Mouse (Mus musculus): ENCODE results near the gene Smyd4. TPM values are rescaled to one million over a fixed set of nuclear protein-coding genes. Genes with fewer than 3 reads are reported as not detected.
A peak's percentile ranks its signal among the peaks of the same experiment; 100 is the strongest.

Gene Smyd4
- polyA plus RNA-seq, 1 experiment from 2014 or later: 12.8 TPM

DNA sequence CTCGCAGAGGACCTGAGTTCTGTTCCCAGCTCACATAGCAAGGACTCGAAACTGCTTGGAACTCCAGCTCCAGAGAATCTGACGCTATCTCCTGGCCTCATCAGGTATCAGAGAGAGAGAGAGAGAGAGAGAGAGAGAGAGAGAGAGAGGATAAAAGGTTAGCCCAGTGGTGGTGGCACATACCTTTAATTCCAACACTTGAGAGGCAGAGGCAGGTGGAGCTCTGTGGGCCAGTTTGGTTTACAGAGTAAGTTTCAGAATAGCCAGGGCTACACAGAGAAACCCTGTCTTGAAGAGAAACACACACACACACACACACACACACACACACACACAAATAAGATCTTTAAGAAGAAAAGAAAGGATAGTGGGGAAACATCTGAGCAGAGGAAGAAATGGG lies 74.9 kb downstream of the Smyd4 start:
- no peak overlapping the region for H3K4me2 ChIP-seq
- WGBS: 92% methylated on average over 3 of the region's 3 CpGs
- no peak for ATAC-seq (ENCODE audit: low read depth)

DNA sequence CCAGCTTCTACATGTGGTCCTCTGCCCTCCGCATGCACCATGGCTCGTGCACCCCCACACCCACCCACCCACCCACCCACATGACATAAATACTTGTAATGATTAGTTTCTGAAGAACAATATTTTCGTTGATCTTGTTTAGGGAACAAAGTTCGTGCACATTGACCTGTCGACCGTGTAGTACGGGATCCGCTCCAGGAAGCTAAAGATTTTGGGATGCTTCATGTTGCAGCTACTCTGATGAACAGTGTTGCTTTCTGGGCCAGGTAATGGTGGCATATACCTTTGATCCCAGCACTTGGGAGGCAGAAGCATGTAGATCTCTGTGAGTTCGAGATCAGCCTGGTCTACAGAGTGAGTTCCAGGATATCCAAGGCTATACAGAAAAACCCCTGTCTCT lies 75.8 kb downstream of the Smyd4 start:
- no peak for ATAC-seq (ENCODE audit: low read depth)
- Histone ChIP-seq H3K27ac (replicated peaks) (no peak overlapping the region), H3K4me3 (no peak overlapping the region), H3K36me3 (no peaks in the 10 kb centered on the region), H3K4me2 (no peak overlapping the region), H3K9ac (no peak overlapping the region), H3K27me3 (no peaks in the 10 kb centered on the region), H3K4me1 (replicated peaks) (no peaks in the 10 kb centered on the region), H3K9me3 (no peaks in the 10 kb centered on the region)
- 92% methylated on average over 9 of the region's 9 CpGs for WGBS

More for the DNA sequence above, 74.9 kb downstream of the Smyd4 start:
- no peaks in the 10 kb centered on the region for H3K27me3 ChIP-seq
- H3K9me3 ChIP-seq: no peaks in the 10 kb centered on the region
- H3K4me3 ChIP-seq: no peak overlapping the region
- no peak overlapping the region for H3K27ac ChIP-seq (replicated peaks)
- no peaks in the 10 kb centered on the region for H3K36me3 ChIP-seq
- no peaks in the 10 kb centered on the region for H3K4me1 ChIP-seq (replicated peaks)
- no peak overlapping the region for H3K9ac ChIP-seq

DNA sequence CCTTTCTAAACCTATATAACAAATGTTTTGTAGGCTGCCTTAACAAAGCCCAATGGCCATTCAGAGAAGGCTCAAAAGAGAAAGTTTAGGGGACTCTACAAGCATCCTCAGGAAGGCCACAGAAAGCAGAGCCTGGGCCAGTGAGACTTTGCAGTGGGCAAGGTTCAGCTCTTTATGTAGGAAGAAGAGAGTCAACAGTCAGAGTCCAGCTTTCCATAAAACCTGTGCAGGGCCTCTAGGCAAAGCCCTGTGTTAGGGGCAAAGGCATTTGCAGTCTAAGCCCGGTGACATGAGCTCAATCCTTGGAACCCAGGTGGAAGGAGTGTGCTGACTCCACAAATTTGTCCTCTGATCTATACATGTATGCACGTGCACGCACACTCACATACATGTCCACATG lies 76.2 kb downstream of the Smyd4 start:
- WGBS: 91% methylated on average over 3 of the region's 3 CpGs
- Histone ChIP-seq H3K36me3 (no peaks in the 10 kb centered on the region), H3K9me3 (no peaks in the 10 kb centered on the region), H3K27ac (replicated peaks) (no peak overlapping the region), H3K4me3 (no peak overlapping the region), H3K4me1 (replicated peaks) (no peaks in the 10 kb centered on the region), H3K27me3 (no peaks in the 10 kb centered on the region), H3K9ac (no peak overlapping the region), H3K4me2 (no peak overlapping the region)
- ATAC-seq (ENCODE audit: low read depth): no peak

DNA sequence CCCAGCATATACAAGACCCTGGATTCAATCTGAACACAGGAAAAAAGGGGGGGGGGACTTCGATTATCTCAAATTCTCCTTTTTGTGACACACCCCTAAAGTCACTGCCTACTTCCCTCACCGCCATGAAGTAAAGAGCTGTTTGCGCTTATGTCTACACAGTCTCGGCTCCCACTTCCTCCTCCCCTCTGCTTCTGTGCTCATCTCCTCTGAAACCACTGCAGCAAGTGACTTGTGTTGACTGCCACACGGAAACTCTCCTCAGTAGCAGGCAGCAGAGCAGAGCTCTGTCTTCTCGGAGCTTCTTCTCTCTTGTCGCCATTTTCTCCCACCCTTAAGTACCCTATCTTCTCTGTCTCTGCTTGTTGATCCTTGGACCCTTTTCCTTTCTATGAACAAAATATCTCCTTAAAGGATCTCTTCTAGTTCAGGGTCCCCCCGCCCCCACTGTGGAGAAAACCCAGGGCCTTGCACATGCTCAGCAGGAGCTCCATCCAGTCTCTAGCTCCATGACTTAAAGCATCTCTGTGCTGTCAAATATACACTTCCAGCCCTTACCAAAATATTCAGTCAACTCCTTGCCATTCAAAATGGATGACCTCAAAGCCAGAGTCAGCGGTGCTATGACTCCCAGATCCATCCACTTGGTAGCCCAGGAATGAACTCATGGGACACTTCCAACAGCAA lies 80.9 kb downstream of the Smyd4 start:
- Histone ChIP-seq H3K27me3 (no peaks in the 10 kb centered on the region), H3K4me1 (replicated peaks) (peaks cover 8% of the 10 kb centered on the region), H3K4me2 (no peak overlapping the region), H3K9ac (no peak overlapping the region), H3K36me3 (no peaks in the 10 kb centered on the region), H3K4me3 (no peak overlapping the region), H3K9me3 (peaks cover 1% of the 10 kb centered on the region; the same call in 1 of the 2 replicates), H3K27ac (replicated peaks) (no peak overlapping the region)
- no peak for ATAC-seq (ENCODE audit: low read depth)
- WGBS: 84% methylated on average over 9 of the region's 9 CpGs

DNA sequence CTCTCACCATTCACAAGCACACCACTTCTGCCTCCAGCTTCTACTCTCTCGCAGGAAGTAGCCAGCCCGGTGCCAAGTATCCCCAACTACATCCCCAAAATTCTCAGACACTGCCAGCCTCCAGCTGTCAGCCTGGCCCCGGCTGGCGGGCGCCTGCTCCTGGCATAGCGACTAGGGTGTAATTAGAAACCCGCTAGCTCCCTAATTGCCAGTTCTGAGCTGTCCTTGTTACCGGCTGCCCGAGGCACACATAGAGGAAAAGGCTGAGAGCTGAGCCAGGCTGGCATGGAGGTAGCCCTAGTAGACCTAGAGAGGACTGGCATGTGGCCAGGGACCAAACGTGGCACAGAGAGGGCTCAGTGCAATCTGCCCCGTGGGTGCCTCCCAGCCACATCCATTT lies 83.1 kb downstream of the Smyd4 start:
- Histone ChIP-seq H3K36me3 (no peaks in the 10 kb centered on the region), H3K4me3 (no peak overlapping the region), H3K27me3 (no peaks in the 10 kb centered on the region), H3K9ac (no peak overlapping the region), H3K9me3 (peaks cover 4% of the 10 kb centered on the region; the same call in 1 of the 2 replicates), H3K4me2 (no peak overlapping the region), H3K27ac (replicated peaks) (no peak overlapping the region), H3K4me1 (replicated peaks) (peaks cover 8% of the 10 kb centered on the region)
- WGBS: 59% methylated on average over 11 of the region's 11 CpGs
- peak; percentile 77 for ATAC-seq (ENCODE audit: low read depth)

DNA sequence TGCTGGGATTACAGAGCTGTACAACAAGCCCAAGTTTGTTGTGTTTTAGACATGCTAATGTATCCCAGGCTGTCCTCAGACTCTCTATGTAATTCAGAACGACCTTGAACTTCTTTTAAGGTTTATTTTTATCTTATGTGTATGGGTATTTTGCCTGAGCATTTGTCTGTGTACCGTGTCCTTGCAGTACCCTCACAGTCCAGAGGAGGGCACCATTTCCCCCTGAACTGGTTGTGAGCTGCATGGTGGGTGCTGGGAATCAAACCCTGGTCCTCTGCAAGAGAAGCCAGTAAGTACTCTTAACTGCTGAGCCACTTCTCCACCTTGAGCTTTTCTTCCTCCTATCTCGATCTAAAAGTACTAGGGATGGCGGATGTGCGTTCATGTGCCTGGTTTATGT lies 85.9 kb downstream of the Smyd4 start:
- no peak overlapping the region for H3K9ac ChIP-seq
- whole genome bisulfite sequencing: 89% methylated on average over 5 of the region's 5 CpGs
- H3K4me2 ChIP-seq: no peak overlapping the region
- no peak overlapping the region for H3K4me3 ChIP-seq
- no peak for ATAC-seq (ENCODE audit: low read depth)
- H3K27ac ChIP-seq (replicated peaks): no peak overlapping the region
- peaks cover 8% of the 10 kb centered on the region for H3K4me1 ChIP-seq (replicated peaks)
- no peaks in the 10 kb centered on the region for H3K27me3 ChIP-seq
- no peaks in the 10 kb centered on the region for H3K36me3 ChIP-seq
- peaks cover 4% of the 10 kb centered on the region; the same call in 1 of the 2 replicates for H3K9me3 ChIP-seq

DNA sequence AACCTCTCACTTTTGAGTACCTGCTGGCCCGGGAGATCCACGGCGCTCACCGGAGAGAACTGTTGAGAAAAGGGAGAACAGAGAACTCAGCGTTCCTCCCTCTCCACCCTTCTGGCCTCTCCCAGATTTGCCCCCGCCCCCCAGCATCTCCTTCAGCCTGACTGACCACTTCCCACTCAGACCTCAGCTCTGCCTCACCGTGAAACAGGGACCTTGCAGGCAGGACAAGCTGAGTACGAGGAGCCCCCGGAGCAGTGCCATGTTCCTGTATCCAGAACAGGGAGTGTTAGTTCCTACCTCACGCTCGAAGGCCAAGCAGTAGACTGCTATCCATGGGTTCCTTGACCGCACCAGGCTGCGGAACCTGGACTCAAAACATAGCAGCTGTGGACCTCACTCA lies 90.0 kb downstream of the Smyd4 start:
- H3K27ac ChIP-seq (replicated peaks): no peak overlapping the region
- H3K27me3 ChIP-seq: no peaks in the 10 kb centered on the region
- no peaks in the 10 kb centered on the region for H3K4me1 ChIP-seq (replicated peaks)
- H3K4me3 ChIP-seq: no peak overlapping the region
- peaks cover 4% of the 10 kb centered on the region; the same call in 1 of the 2 replicates for H3K9me3 ChIP-seq
- H3K4me2 ChIP-seq: no peak overlapping the region
- no peak overlapping the region for H3K9ac ChIP-seq
- no peak for ATAC-seq (ENCODE audit: low read depth)
- WGBS: 86% methylated on average over 13 of the region's 13 CpGs
- peaks cover 31% of the 10 kb centered on the region for H3K36me3 ChIP-seq

DNA sequence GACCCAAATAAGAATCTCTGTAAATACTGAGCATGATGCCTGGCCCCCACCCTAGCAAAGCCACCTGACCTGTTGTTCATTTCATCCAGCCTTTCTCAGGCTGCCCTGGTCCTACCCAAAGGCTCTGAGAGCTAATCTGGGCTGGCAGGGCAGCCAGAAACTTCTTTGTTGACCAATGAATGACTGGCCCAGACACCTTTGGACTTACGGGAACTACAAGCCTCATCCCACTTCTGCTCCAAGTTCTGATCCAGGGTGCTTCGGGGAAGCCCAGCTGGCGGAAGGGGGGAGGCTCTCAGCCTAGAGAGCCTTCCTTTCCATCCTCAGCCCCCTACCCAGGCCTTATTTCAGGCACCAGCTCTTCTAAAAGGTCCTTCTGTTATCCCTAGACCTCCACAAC lies 90.6 kb downstream of the Smyd4 start:
- WGBS: 95% methylated on average over 3 of the region's 3 CpGs
- Histone ChIP-seq H3K27ac (replicated peaks) (no peak overlapping the region), H3K27me3 (no peaks in the 10 kb centered on the region), H3K36me3 (peaks cover 36% of the 10 kb centered on the region), H3K4me2 (no peak overlapping the region), H3K4me3 (no peak overlapping the region), H3K9me3 (peaks cover 4% of the 10 kb centered on the region; the same call in 1 of the 2 replicates), H3K9ac (no peak overlapping the region), H3K4me1 (replicated peaks) (no peaks in the 10 kb centered on the region)
- ATAC-seq (ENCODE audit: low read depth): no peak

DNA sequence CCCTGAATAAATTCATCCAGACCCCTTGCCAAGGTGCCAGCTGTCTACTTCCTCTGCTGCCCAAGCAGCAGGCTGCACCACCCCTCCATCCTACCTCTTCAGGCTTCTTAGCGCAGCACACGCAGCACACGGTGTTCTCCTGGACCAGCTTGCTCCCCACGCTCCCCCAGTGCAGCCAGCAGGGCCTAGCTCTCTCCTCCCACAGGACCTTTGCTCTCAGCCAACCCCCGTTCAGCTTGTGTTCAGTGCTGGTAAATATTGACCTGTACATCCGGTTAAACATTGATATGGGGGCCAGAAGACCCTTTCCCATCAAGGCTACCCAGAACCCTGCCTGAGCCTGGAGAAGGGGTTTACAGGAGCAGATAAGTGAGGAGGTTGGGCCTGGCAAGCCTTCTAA lies 91.1 kb downstream of the Smyd4 start, which contains the start of gene Serpinf2:
Serpinf2 (minus strand) TSS at position 229 of the 400 bp plus-strand sequence.
- Histone ChIP-seq H3K4me2 (no peak within 1 kb of the TSS), H3K9me3 (peaks cover 1% of the 10 kb centered on the region; the same call in 1 of the 2 replicates), H3K36me3 (peaks cover 40% of the 10 kb centered on the region), H3K4me3 (no peak within 1 kb of the TSS), H3K27ac (replicated peaks) (no peak within 1 kb of the TSS), H3K9ac (no peak within 1 kb of the TSS), H3K4me1 (replicated peaks) (no peaks in the 10 kb centered on the region), H3K27me3 (no peaks in the 10 kb centered on the region)
- 92% methylated on average over 6 of the region's 6 CpGs for WGBS
- ATAC-seq (ENCODE audit: low read depth): no peak

DNA sequence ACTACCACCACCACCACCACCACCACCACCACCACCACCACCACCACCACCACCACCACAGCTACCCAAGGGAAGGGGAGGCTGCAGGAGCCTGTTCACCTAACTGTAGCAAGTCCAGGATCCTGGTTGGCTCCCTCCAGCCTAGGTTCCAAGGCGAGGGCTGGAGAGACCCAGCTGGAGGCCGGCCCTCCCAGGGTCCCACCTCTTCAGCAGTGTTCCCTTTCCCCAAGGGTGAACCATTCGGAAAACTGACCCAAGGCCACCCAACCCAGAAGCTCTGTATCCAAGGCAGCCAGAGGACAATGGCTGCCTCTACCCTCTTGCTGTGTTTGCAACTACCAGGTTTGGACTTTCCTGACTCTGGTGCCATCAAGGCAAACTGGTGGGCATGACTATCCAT lies 91.7 kb downstream of the Smyd4 start:
- H3K36me3 ChIP-seq: peaks cover 44% of the 10 kb centered on the region
- H3K9ac ChIP-seq: no peak overlapping the region
- no peak overlapping the region for H3K4me2 ChIP-seq
- H3K9me3 ChIP-seq: no peaks in the 10 kb centered on the region
- no peak for ATAC-seq (ENCODE audit: low read depth)
- H3K4me1 ChIP-seq (replicated peaks): no peaks in the 10 kb centered on the region
- H3K27me3 ChIP-seq: no peaks in the 10 kb centered on the region
- no peak overlapping the region for H3K27ac ChIP-seq (replicated peaks)
- 89% methylated on average over 3 of the region's 3 CpGs for WGBS
- no peak overlapping the region for H3K4me3 ChIP-seq

DNA sequence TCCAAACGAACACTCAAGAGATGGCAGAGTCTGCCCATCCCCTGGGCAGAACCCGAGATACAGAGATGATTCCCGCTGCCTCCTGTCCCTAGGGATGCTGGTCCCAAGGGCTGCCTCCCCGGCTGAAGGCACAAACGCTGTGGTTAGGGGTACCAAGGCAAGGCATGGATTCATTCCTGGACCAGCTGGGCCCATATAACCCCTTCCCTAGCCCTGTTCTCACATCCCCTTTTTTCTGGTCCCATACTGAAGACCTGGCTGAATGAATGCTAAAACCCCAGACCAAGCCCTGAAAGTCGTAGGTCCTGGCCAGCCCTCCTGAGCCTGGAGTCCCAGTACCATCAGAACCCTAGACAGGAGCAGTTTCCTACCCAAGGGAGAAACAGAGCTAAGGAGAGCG lies 92.8 kb downstream of the Smyd4 start:
- Histone ChIP-seq H3K4me2 (no peak overlapping the region), H3K27me3 (no peaks in the 10 kb centered on the region), H3K27ac (replicated peaks) (no peak overlapping the region), H3K4me3 (no peak overlapping the region), H3K4me1 (replicated peaks) (no peaks in the 10 kb centered on the region), H3K9ac (0 out of 2 replicates have a peak overlapping the region, but pooled peaks have one; percentile 5), H3K9me3 (no peaks in the 10 kb centered on the region), H3K36me3 (peaks cover 54% of the 10 kb centered on the region)
- 72% methylated on average over 7 of the region's 7 CpGs for WGBS
- no peak for ATAC-seq (ENCODE audit: low read depth)

DNA sequence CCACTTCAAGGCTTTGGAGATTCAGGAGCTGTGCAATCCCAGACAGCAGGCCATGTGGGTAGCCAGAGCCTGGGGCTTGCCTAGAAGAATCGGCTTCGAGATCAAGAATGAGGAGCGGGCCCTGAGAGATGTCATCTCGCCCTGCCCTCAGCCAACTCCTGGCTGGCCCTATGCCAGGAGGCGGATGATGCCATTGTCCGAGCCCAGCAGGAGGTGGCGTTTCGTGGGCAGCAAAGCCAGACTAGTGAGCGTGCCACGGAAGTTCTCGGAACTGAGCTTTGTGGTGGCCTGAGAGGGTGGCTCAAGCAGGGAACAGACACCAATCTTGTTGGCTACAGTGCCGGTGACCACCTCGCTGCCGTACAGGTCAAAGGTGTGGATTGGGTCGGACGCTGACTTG lies 93.4 kb downstream of the Smyd4 start:
- no peak overlapping the region for H3K4me2 ChIP-seq
- no peak for ATAC-seq (ENCODE audit: low read depth)
- H3K27me3 ChIP-seq: no peaks in the 10 kb centered on the region
- no peak overlapping the region for H3K4me3 ChIP-seq
- 79% methylated on average over 16 of the region's 16 CpGs for WGBS
- no peaks in the 10 kb centered on the region for H3K4me1 ChIP-seq (replicated peaks)
- no peaks in the 10 kb centered on the region for H3K9me3 ChIP-seq
- peaks cover 60% of the 10 kb centered on the region for H3K36me3 ChIP-seq
- H3K27ac ChIP-seq (replicated peaks): no peak overlapping the region
- 0 out of 2 replicates have a peak overlapping the region, but pooled peaks have one; percentile 5 for H3K9ac ChIP-seq

DNA sequence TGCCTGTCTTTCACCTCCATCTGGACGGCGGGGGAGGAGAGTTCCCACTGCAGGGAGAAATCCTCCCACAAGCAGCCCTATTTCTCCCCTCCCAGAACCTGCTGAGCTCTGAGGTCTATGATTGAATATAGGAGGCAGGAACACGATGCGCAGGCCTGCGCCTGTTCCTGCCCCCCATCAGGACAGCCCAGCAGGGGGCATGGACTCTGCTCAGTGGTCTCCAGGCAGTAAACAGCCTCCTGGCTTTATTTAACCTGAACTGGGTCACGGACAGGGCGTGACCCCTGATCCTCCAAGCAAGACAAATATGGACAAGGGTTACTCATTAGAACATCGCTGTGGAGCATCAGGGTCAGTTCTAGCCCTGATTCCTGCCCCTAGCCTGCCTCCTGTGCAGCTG lies 95.5 kb downstream of the Smyd4 start:
- whole genome bisulfite sequencing: 24% methylated on average over 8 of the region's 8 CpGs
- H3K9ac ChIP-seq: 0 out of 2 replicates have a peak overlapping the region, but pooled peaks have one; percentile 31
- no peaks in the 10 kb centered on the region for H3K4me1 ChIP-seq (replicated peaks)
- H3K9me3 ChIP-seq: no peaks in the 10 kb centered on the region
- no peak for ATAC-seq (ENCODE audit: low read depth)
- no peak overlapping the region for H3K4me3 ChIP-seq
- no peak overlapping the region for H3K4me2 ChIP-seq
- H3K27me3 ChIP-seq: no peaks in the 10 kb centered on the region
- H3K27ac ChIP-seq (replicated peaks): no peak overlapping the region
- H3K36me3 ChIP-seq: peaks cover 81% of the 10 kb centered on the region

Data from neural tube, embryonic 13.5 days (tissue).